ENCODE assay signal across 10 mouse cellular contexts in the genomic region with DNA sequence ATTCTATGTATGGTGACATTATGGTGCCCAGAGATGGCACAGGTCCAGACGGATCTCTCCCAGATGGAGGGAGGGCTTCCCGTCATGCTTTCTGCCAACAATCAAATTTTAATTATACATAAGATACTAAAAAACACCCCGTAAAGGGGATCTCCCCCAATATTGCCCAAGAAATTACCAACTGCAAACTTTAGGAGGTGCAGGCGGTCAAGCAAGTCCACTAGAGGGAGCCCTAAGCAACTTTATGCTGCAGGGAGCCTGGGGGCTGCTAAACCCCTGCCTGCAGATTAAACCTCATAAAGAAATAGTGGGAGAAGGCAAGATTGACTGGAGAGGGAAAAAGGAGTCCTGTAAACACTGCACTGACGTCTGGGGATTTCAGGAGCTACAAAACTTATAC. TPM values are rescaled to one million over a fixed set of nuclear protein-coding genes. Genes with fewer than 3 reads are reported as not detected.
A peak's percentile ranks its signal among the peaks of the same experiment; 100 is the strongest.
DNase-seq lines count a peak whose midpoint lies in the region; ATAC-seq and TF ChIP-seq lines count a peak whose summit lies in the region.
"Had no signal": no experiment of that assay in that cellular context is flagged by ENCODE, and none has a peak within 500 bp of the region (broad histone marks: within the 10 kb centered on the region; RNA-seq: fewer than 3 reads in every experiment).

No protein-coding gene starts in this region.

- TF ChIP-seq RAD21 in MEL (IDR thresholded peaks at IDR 0.05; ENCODE audit: low read depth, low read length) = peak; percentile 78

- ATAC-seq in intestine, embryonic 14.5 days (replicated peaks; ENCODE audit: low FRiP score, low TSS enrichment, low read depth) = 0 out of 2 replicates have a peak, but pooled peaks have one; percentile 20
- ATAC-seq in intestine, embryonic 16.5 days = no peak
- no peak; the same call in 1 of the 2 replicates for ATAC-seq in erythroid progenitor cell, adult 5-6 weeks (replicated peaks; ENCODE audit: low FRiP score, poor library complexity, severe bottlenecking)

- peak; percentile 86 to 87 (median 87) for TF ChIP-seq CTCF in MEL (IDR thresholded peaks at IDR 0.05 in 2 of 3, conservative IDR thresholded peaks at IDR 0.05 in 1 of 3; ENCODE audit: control insufficient read depth in 1 of 3, insufficient read depth in 1 of 3, low read depth in 2 of 3, low read length in 3 of 3, poor library complexity in 1 of 3, severe bottlenecking in 1 of 3)

- no peaks in the 10 kb centered on the region for H3K36me3 ChIP-seq in intestine, embryonic 14.5 days (ENCODE audit: control insufficient read depth, insufficient read depth, low read length)
- H3K36me3 ChIP-seq in intestine, embryonic 16.5 days (ENCODE audit: control insufficient read depth, insufficient read depth, low read length) = no peaks in the 10 kb centered on the region
- peaks cover 0 to 2% of the 10 kb centered on the region in 2 experiments; a peak in 2 of 4 replicates for H3K36me3 ChIP-seq in MEL (ENCODE audit: control insufficient read depth in 1 of 2, insufficient read depth in 2 of 2, low read length in 2 of 2)
- H3K36me3 ChIP-seq: liver, embryonic 15.5 days had no signal

- 11% methylated on average over 5 of the region's 5 CpGs for WGBS in intestine, embryonic 14.5 days
- WGBS in intestine, embryonic 16.5 days = 6% methylated on average over 5 of the region's 5 CpGs

- peaks cover 1% of the 10 kb centered on the region; the same call in 1 of the 2 replicates for H3K79me2 ChIP-seq in MEL (ENCODE audit: control insufficient read depth, insufficient read depth, low read length, poor library complexity)

- H3K27me3 ChIP-seq in intestine, embryonic 14.5 days (replicated peaks; ENCODE audit: control insufficient read depth, insufficient read depth, low read length) = no peaks in the 10 kb centered on the region
- no peaks in the 10 kb centered on the region for H3K27me3 ChIP-seq in intestine, embryonic 16.5 days (replicated peaks; ENCODE audit: control insufficient read depth, insufficient read depth, low read length)
- H3K27me3 ChIP-seq in MEL (ENCODE audit: control insufficient read depth in 1 of 2, insufficient read depth in 2 of 2, low read length in 2 of 2) = no peaks in the 10 kb centered on the region

- TF ChIP-seq EP300 in MEL (IDR thresholded peaks at IDR 0.05; ENCODE audit: low read depth in 1 of 2, low read length in 2 of 2) = no peak

- H3K9ac ChIP-seq in intestine, embryonic 14.5 days (ENCODE audit: low read length) = no peak overlapping the region
- no peak overlapping the region for H3K9ac ChIP-seq in intestine, embryonic 16.5 days (ENCODE audit: low read depth, low read length)
- no peak overlapping the region for H3K9ac ChIP-seq in MEL (ENCODE audit: control insufficient read depth, low read depth, low read length, poor library complexity, severe bottlenecking)
- H3K9ac ChIP-seq: liver, embryonic 15.5 days had no signal

- H3K4me2 ChIP-seq in intestine, embryonic 14.5 days (ENCODE audit: low read length) = no peak overlapping the region
- no peak overlapping the region for H3K4me2 ChIP-seq in intestine, embryonic 16.5 days (ENCODE audit: low read depth, low read length)
- H3K4me2 ChIP-seq: liver, embryonic 15.5 days had no signal

- H3K9me3 ChIP-seq in intestine, embryonic 14.5 days (ENCODE audit: control insufficient read depth, low read length) = no peaks in the 10 kb centered on the region
- no peaks in the 10 kb centered on the region for H3K9me3 ChIP-seq in intestine, embryonic 16.5 days (ENCODE audit: control insufficient read depth, low read length)
- H3K9me3 ChIP-seq in MEL (replicated peaks; ENCODE audit: insufficient read depth, low read length) = no peaks in the 10 kb centered on the region
- H3K9me3 ChIP-seq: liver, embryonic 15.5 days had no signal

- H3K4me1 ChIP-seq in intestine, embryonic 14.5 days (replicated peaks; ENCODE audit: control insufficient read depth, insufficient read depth, low read length) = 0 out of 2 replicates have a peak, but pooled peaks cover 3% of the 10 kb centered on the region
- 0 out of 2 replicates have a peak, but pooled peaks cover 4% of the 10 kb centered on the region for H3K4me1 ChIP-seq in intestine, embryonic 16.5 days (ENCODE audit: control insufficient read depth, insufficient read depth, low read length)
- H3K4me1 ChIP-seq in MEL (ENCODE audit: control insufficient read depth in 1 of 2, insufficient read depth in 2 of 2, low read length in 2 of 2) = no peaks in the 10 kb centered on the region

- H3K4me3 ChIP-seq in intestine, embryonic 14.5 days (ENCODE audit: low read depth, low read length) = no peak overlapping the region
- H3K4me3 ChIP-seq in intestine, embryonic 16.5 days (ENCODE audit: low read length) = no peak overlapping the region
- no peak overlapping the region for H3K4me3 ChIP-seq in MEL (ENCODE audit: control insufficient read depth in 1 of 2, insufficient read depth in 1 of 2, low read depth in 2 of 2, low read length in 2 of 2)
- H3K4me3 ChIP-seq: erythroblast, embryonic 14.5 days; liver, embryonic 15.5 days had no signal

- TF ChIP-seq POLR2A in MEL (IDR thresholded peaks at IDR 0.05; ENCODE audit: control insufficient read depth in 1 of 2, insufficient read depth in 1 of 2, low read depth in 1 of 2, low read length in 2 of 2, poor library complexity in 1 of 2) = no peak

- DNase-seq in intestine, embryonic 14.5 days (ENCODE audit: low spot score) = peak; percentile 80
- peak; percentile 73 to 74 for DNase-seq in B cell, adult 2 months
- DNase-seq in MEL (ENCODE audit: low read depth, low spot score) = peak; percentile 73
- peak; percentile 87 for DNase-seq in embryo, embryonic 10.5 days (ENCODE audit: low spot score)
- peak; percentile 39 to 76 for DNase-seq in kidney, postnatal 36 days
- DNase-seq in naive thymus-derived CD4-positive, alpha-beta T cell, adult 2 months (ENCODE audit: low read depth) = peak; percentile 84

- H3K27ac ChIP-seq in intestine, embryonic 14.5 days (ENCODE audit: low read depth) = no peak overlapping the region
- H3K27ac ChIP-seq in intestine, embryonic 16.5 days (ENCODE audit: low read length) = no peak overlapping the region
- no peak overlapping the region for H3K27ac ChIP-seq in MEL (ENCODE audit: control insufficient read depth, low read depth, low read length)
- H3K27ac ChIP-seq: liver, embryonic 15.5 days had no signal

TF ChIP-seq in MEL, 35 proteins besides CTCF, POLR2A, EP300 and RAD21 (continues in another document):
- TF ChIP-seq MAZ (IDR thresholded peaks at IDR 0.05; ENCODE audit: low read depth, low read length) (0 out of 2 replicates have a peak, but pooled peaks have one; percentile 46), NRF1 (IDR thresholded peaks at IDR 0.05; ENCODE audit: insufficient read depth, low read depth, low read length, poor library complexity, severe bottlenecking) (no peak), JUND (IDR thresholded peaks at IDR 0.05; ENCODE audit: low read depth, low read length) (no peak), ZNF384 (IDR thresholded peaks at IDR 0.05; ENCODE audit: low read depth, low read length) (peak; percentile 18; the same call in 1 of the 2 replicates)

RNA-seq across cellular contexts. Expression of a gene that starts 1.0 kb away (rescaled TPM):
- not detected in 2 replicates for polyA plus RNA-seq in intestine, embryonic 14.5 days (2014; fragmentation: Nextera tagmentation; extraction: Ambion mirVana)
- not detected in 2 replicates for polyA plus RNA-seq in intestine, embryonic 16.5 days (2015; fragmentation: Nextera tagmentation; extraction: Ambion mirVana)
- total RNA-seq in MEL (2012; rRNA removed) = not detected in 2 replicates
- polyA plus RNA-seq in MEL (2012; ENCODE audit: insufficient read depth in 1 of 2, insufficient read length in 2 of 2, low read depth in 1 of 2, low replicate concordance in 2 of 2, missing spikeins in 1 of 2) = not detected
- total RNA-seq in erythroid progenitor cell, adult 5-6 weeks (2015; ENCODE audit: low replicate concordance) = not detected in 2 replicates
- not detected in 2 replicates for total RNA-seq in erythroid progenitor cell, adult 5-6 weeks (2017; ENCODE audit: low replicate concordance)
- polyA plus RNA-seq: erythroblast, embryonic 14.5 days; liver, embryonic 15.5 days had no signal

RNA-seq across cellular contexts. Expression of a gene that starts 5.6 kb away (rescaled TPM):
- 18.1 and 19.9 TPM in 2 replicates for polyA plus RNA-seq in intestine, embryonic 14.5 days (2014; fragmentation: Nextera tagmentation; extraction: Ambion mirVana)
- 10.9 and 11.2 TPM in 2 replicates for polyA plus RNA-seq in intestine, embryonic 16.5 days (2015; fragmentation: Nextera tagmentation; extraction: Ambion mirVana)
- total RNA-seq in MEL (2012; rRNA removed) = 9.1 and 14.9 TPM in 2 replicates
- polyA plus RNA-seq in MEL (2012; ENCODE audit: insufficient read depth in 1 of 2, insufficient read length in 2 of 2, low read depth in 1 of 2, low replicate concordance in 2 of 2, missing spikeins in 1 of 2) = 10 to 100 TPM; 36.8 to 41.1 TPM
- 43.2 TPM in 2 replicates for total RNA-seq in erythroid progenitor cell, adult 5-6 weeks (2015; ENCODE audit: low replicate concordance)
- total RNA-seq in erythroid progenitor cell, adult 5-6 weeks (2017; ENCODE audit: low replicate concordance) = 16.2 and 21.3 TPM in 2 replicates

RNA-seq across cellular contexts. Expression of a gene that starts 11.8 kb away (rescaled TPM):
- polyA plus RNA-seq in intestine, embryonic 14.5 days (2014; fragmentation: Nextera tagmentation; extraction: Ambion mirVana) = 3.1 TPM in 2 replicates
- polyA plus RNA-seq in intestine, embryonic 16.5 days (2015; fragmentation: Nextera tagmentation; extraction: Ambion mirVana) = 22.2 and 28.5 TPM in 2 replicates
- total RNA-seq in MEL (2012; rRNA removed) = not detected in 2 replicates
- polyA plus RNA-seq in MEL (2012; ENCODE audit: insufficient read depth in 1 of 2, insufficient read length in 2 of 2, low read depth in 1 of 2, low replicate concordance in 2 of 2, missing spikeins in 1 of 2) = under 1 TPM in 1 of 2 experiments, not detected in 1; 0.06 TPM
- not detected in 2 replicates for total RNA-seq in erythroid progenitor cell, adult 5-6 weeks (2015; ENCODE audit: low replicate concordance)
- total RNA-seq in erythroid progenitor cell, adult 5-6 weeks (2017; ENCODE audit: low replicate concordance) = not detected in 2 replicates
- polyA plus RNA-seq: erythroblast, embryonic 14.5 days; liver, embryonic 15.5 days had no signal

RNA-seq across cellular contexts. Expression of a gene that starts 29.0 kb away (rescaled TPM):
- 6.3 and 7.0 TPM in 2 replicates for polyA plus RNA-seq in intestine, embryonic 14.5 days (2014; fragmentation: Nextera tagmentation; extraction: Ambion mirVana)
- polyA plus RNA-seq in intestine, embryonic 16.5 days (2015; fragmentation: Nextera tagmentation; extraction: Ambion mirVana) = 5.4 and 5.5 TPM in 2 replicates
- total RNA-seq in MEL (2012; rRNA removed) = 1.2 and 1.5 TPM in 2 replicates
- polyA plus RNA-seq in MEL (2012; ENCODE audit: insufficient read depth in 1 of 2, insufficient read length in 2 of 2, low read depth in 1 of 2, low replicate concordance in 2 of 2, missing spikeins in 1 of 2) = 1 to 10 TPM in 1 of 2 experiments, not detected in 1; 7.0 TPM
- 0.84 and 2.5 TPM in 2 replicates for total RNA-seq in erythroid progenitor cell, adult 5-6 weeks (2015; ENCODE audit: low replicate concordance)
- 1.2 and 2.6 TPM in 2 replicates for total RNA-seq in erythroid progenitor cell, adult 5-6 weeks (2017; ENCODE audit: low replicate concordance)

RNA-seq across cellular contexts. Expression of a gene that starts 49.0 kb away (rescaled TPM):
- 3.6 and 4.1 TPM in 2 replicates for polyA plus RNA-seq in intestine, embryonic 14.5 days (2014; fragmentation: Nextera tagmentation; extraction: Ambion mirVana)
- polyA plus RNA-seq in intestine, embryonic 16.5 days (2015; fragmentation: Nextera tagmentation; extraction: Ambion mirVana) = 2.6 and 3.0 TPM in 2 replicates
- 2.5 and 4.1 TPM in 2 replicates for total RNA-seq in MEL (2012; rRNA removed)
- 10 to 100 TPM in 1 of 2 experiments, not detected in 1; 17.1 TPM for polyA plus RNA-seq in MEL (2012; ENCODE audit: insufficient read depth in 1 of 2, insufficient read length in 2 of 2, low read depth in 1 of 2, low replicate concordance in 2 of 2, missing spikeins in 1 of 2)
- total RNA-seq in erythroid progenitor cell, adult 5-6 weeks (2015; ENCODE audit: low replicate concordance) = 314 and 326 TPM in 2 replicates
- 111 and 113 TPM in 2 replicates for total RNA-seq in erythroid progenitor cell, adult 5-6 weeks (2017; ENCODE audit: low replicate concordance)
